Mouse (Mus musculus) liver, adult 2 months (tissue): ENCODE measurements around the gene Rab11fip3. TPM values are rescaled to one million over a fixed set of nuclear protein-coding genes. Genes with fewer than 3 reads are reported as not detected.

Experiments used
- DNase-seq: peaks from one replicate; pipeline ENCODE4 v3.0.0-alpha.2; 2011; ENCODE audit warnings: low read depth, low spot score; ENCODE audit errors: extremely low read depth
- H3K27ac ChIP-seq: fragments of 200-500 bp; replicated peaks from 2 replicates; pipeline ENCODE4 v1.5.1; 2012; ENCODE audit warnings: low read depth, mild to moderate bottlenecking, control low read depth, inconsistent platforms, low read length; ENCODE audit not compliant: insufficient read depth
- H3K27me3 ChIP-seq: fragments of 200-500 bp; 2 replicates; pipeline ENCODE4 v1.6.1; 2012; ENCODE audit warnings: mild to moderate bottlenecking, moderate library complexity, low read length, inconsistent platforms; ENCODE audit not compliant: control insufficient read depth, insufficient read depth
- H3K36me3 ChIP-seq: fragments of 200-500 bp; 2 replicates; pipeline ENCODE4 v1.6.1; 2012; ENCODE audit warnings: low read length, inconsistent platforms; ENCODE audit not compliant: control insufficient read depth, insufficient read depth
- H3K4me1 ChIP-seq: fragments of 200-500 bp; 2 replicates; pipeline ENCODE4 v1.6.1; 2011; ENCODE audit warnings: low read length; ENCODE audit not compliant: control insufficient read depth, insufficient read depth
- H3K4me3 ChIP-seq: fragments of 200-500 bp; 2 replicates; pipeline ENCODE4 v1.5.1; 2011; ENCODE audit warnings: low read depth, mild to moderate bottlenecking, control low read depth, low read length, moderate library complexity; ENCODE audit not compliant: insufficient read depth
- H3K79me2 ChIP-seq: fragments of 200-500 bp; 2 replicates; pipeline ENCODE4 v1.6.1; 2012; ENCODE audit warnings: inconsistent platforms, mild to moderate bottlenecking, low read length, moderate library complexity; ENCODE audit not compliant: control insufficient read depth, insufficient read depth
- H3K9ac ChIP-seq: fragments of 200-500 bp; 2 replicates; pipeline ENCODE4 v1.6.1; 2012; ENCODE audit warnings: low read depth, mild to moderate bottlenecking, control low read depth, inconsistent platforms, low read length
- CTCF ChIP-seq: fragments of 200-500 bp; IDR thresholded peaks from 2 replicates; pipeline ENCODE4 v1.5.1; 2011; ENCODE audit warnings: low read depth, low read length, control low read depth
- POLR2A ChIP-seq: fragments of 200-500 bp; IDR thresholded peaks from 2 replicates; pipeline ENCODE4 v1.6.1; 2011; ENCODE audit warnings: low read length, control low read depth; ENCODE audit not compliant: insufficient read depth; ENCODE audit errors: extremely low read depth
- WGBS: fragments of 180-500 bp; shearing (Covaris S2); methylation state at CpG from one replicate; pipeline ENCODE4 v1.1.7; 2018; 5-methylcytosine and 5-hydroxymethylcytosine counted together
- polyA plus RNA-seq: library from polyadenylated mRNA; depleted of rRNA; stranded (reverse); fragments of >200 nt; gene quantifications from 2 replicates; pipeline ENCODE4 v1.2.3, GENCODE M21; 2012
- total RNA-seq: library from RNA; depleted of rRNA; stranded (reverse); fragments of >200 nt; gene quantifications from 2 replicates; pipeline ENCODE4 v1.2.3, GENCODE M21; 2014

The Rab11fip3 gene
- total and polyA plus RNA-seq, 2 experiments = 4.6 to 13.2 TPM

DNA sequence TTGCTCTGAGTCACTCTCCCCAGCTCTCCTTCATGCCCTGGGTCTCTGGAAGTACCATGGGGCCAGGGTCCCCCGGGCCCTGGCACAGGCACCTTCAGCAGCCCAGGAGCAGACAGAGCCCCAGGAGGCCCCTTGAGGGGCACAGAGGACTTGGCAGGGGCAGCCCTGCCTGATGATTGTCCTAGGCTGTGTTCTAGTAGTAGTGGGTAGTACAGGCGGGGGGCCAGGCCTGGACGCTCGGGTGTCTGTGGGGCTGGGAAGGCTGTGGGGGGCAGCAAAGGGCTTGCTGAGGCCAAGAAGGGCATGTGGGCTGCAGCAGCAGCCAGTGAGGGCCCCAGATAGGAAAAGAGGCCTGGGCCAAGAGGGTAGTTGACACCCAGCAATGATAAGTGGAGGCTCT, 121.8 kb downstream of the Rab11fip3 start:
- Histone ChIP-seq H3K79me2 (no peaks in the 10 kb centered on the region), H3K9ac (no peak overlapping the region), H3K27me3 (peaks cover 5% of the 10 kb centered on the region; the same call in 1 of the 2 replicates), H3K36me3 (no peaks in the 10 kb centered on the region), H3K4me3 (no peak overlapping the region), H3K4me1 (no peaks in the 10 kb centered on the region), H3K27ac (no peak overlapping the region)
- 92% methylated on average over 4 of the region's 4 CpGs for WGBS
- no peak for DNase-seq
- TF ChIP-seq POLR2A (no peak), CTCF (no peak)

DNA sequence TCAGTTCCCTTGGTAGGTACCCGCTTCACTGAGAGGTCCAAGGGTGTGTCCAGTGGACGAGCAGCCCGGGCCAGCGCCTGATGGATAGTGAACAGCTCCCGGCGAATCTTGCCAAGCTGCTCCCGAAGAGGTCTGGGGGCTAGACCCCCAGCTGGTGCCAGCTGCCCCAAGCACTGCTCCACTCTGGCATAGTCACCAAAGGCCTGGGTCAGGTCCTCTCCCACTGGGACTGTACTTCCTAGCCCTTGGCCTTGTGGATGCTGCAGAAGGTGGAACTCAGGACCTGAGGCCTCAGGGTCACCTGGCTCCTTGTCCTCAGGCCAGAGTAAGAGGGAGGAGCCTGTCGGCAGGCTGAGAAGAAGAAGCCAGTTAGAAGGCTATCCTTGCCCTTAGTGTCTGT, 122.5 kb downstream of the Rab11fip3 start:
- no peaks in the 10 kb centered on the region for H3K4me1 ChIP-seq
- no peak overlapping the region for H3K9ac ChIP-seq
- DNase-seq = no peak
- no peak overlapping the region for H3K27ac ChIP-seq
- peaks cover 3% of the 10 kb centered on the region; the same call in 1 of the 2 replicates for H3K27me3 ChIP-seq
- no peaks in the 10 kb centered on the region for H3K79me2 ChIP-seq
- H3K36me3 ChIP-seq = no peaks in the 10 kb centered on the region
- TF ChIP-seq CTCF (no peak), POLR2A (no peak)
- H3K4me3 ChIP-seq = no peak overlapping the region
- 86% methylated on average over 8 of the region's 8 CpGs for WGBS

DNA sequence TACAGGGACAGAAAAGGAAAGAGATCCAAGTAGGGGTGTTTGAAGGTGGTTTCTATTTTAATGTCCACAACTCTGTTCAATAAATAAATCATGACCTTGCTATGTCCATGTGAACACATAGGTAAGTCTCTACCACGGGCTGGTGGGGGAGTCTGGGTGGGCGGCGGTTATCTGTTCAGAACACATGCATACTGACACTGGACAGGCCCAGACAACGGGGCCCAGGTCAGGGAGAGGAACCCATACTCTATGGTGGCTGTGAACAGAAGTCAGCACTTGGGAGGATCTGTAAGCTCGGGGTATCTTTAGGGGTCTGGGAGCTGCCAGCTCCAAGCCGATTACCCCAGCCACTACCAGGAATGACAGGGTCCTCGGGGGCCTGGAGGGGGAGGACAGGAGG, 123.0 kb downstream of the Rab11fip3 start:
- Histone ChIP-seq H3K4me1 (no peaks in the 10 kb centered on the region), H3K9ac (no peak overlapping the region), H3K4me3 (no peak overlapping the region), H3K27me3 (no peaks in the 10 kb centered on the region), H3K27ac (no peak overlapping the region), H3K79me2 (no peaks in the 10 kb centered on the region), H3K36me3 (no peaks in the 10 kb centered on the region)
- TF ChIP-seq CTCF (no peak), POLR2A (no peak)
- 79% methylated on average over 7 of the region's 7 CpGs for WGBS
- DNase-seq = no peak

DNA sequence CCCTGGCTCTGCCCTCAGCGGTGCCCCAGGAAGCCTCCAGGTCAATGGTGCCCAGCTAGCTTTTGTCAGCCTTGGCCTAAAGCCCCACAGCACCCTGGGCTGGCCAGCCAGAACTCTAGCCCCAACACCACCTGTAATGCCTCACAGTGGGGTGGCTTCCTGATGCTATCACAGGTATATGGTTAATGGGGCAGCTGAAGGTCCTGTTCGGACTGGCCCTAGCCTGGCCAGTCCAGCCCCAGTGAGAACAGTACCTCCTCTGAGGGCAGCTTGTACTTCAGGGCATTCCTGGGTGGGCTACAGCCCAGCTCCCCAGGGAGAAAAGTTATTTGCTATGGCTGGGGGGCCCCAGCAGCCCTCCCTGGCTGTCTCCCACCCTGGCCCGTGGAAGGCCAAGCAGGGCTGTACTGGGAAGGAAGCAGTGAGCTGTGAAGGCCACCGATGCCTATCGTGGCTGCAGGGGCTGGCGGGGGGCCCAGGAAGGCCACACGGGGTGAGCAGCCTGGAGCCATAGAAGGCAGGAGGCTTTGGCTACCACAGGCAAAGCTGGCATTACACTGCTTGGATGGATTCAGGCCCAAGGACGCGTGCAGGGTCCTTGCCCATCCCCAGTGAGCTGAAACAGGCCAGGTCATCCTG, 123.7 kb downstream of the Rab11fip3 start:
- Histone ChIP-seq H3K79me2 (0 out of 2 replicates have a peak, but pooled peaks cover 2% of the 10 kb centered on the region), H3K27me3 (no peaks in the 10 kb centered on the region), H3K4me3 (no peak overlapping the region), H3K36me3 (no peaks in the 10 kb centered on the region), H3K9ac (no peak overlapping the region), H3K27ac (no peak overlapping the region), H3K4me1 (peaks cover 6% of the 10 kb centered on the region)
- DNase-seq = no peak
- 77% methylated on average over 9 of the region's 9 CpGs for WGBS
- TF ChIP-seq CTCF = no peak
- TF ChIP-seq POLR2A = no peak

DNA sequence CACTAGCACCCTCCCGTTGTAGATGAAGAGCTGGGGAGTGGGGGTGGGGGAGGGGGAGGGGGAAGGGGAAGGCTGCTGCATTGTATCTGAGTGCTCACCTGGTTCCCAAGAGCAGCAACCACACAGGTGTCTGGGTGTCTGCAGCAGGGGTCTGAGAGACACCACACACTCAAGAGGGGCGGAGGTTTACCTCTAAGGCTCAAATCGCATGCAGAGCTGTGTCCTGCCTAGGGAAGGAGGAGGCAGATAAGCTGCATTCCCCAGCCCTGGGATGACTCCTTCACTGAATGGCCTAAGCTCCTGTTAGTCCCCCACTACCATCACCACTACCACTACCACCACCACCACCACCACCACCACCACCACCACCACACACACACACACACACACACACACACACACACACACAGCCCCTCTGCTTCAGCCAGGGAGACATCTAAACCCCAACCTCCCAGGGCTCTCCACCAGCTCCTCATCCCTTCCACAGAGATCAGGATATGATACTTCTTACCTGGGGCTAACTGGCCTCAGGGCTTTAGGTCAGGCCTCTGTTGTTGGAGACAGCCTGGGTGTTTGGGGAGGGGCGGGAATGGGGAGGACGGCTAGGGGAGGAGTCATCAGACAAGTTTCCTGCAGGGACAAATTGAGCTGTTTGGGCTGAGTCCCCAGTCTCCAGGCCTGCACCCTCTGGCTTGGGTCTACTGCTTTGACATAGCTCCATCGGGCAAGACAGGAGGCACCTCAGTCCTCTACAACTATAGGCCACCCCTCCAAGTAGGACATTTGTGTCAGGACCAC, 124.8 kb downstream of the Rab11fip3 start, which contains the start of the genes Pigq and Nhlrc4:
Pigq (minus strand) TSS at position 571 of the 798 bp plus-strand sequence.
Nhlrc4 (minus strand) TSS at position 596 of the 798 bp plus-strand sequence.
- Histone ChIP-seq H3K36me3 (no peaks in the 10 kb centered on the region), H3K27ac (no peak within 1 kb of the TSS), H3K9ac (no peak within 1 kb of the TSS), H3K79me2 (peaks cover 4% of the 10 kb centered on the region; the same call in 1 of the 2 replicates), H3K4me1 (peaks cover 7% of the 10 kb centered on the region), H3K4me3 (no peak within 1 kb of the TSS), H3K27me3 (no peaks in the 10 kb centered on the region)
- DNase-seq = no peak
- no peak for TF ChIP-seq POLR2A
- TF ChIP-seq CTCF = no peak
- 67% methylated on average over 6 of the region's 6 CpGs for WGBS
